In the genomic region with DNA sequence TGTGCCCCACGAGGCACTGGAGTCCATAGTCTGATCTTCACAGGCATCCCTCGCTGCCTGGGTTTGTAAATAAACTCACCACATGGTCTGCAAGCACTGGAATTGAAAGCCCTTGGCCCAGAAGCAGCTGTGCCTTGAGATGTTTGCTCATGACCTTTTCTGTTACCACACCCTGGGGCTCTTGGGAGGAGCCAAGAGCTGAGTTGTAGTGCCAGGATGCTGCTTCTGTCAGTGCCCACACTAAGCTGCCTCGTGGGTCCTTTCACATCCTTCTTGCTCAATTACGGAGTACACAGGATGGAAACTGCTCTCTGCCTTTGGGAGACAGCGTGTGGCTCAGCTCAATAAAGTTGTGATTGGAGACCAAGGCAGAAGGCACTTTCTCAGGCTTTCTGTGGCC, we compare ENCODE assay signal across 12 mouse cellular contexts. TPM values are rescaled to one million over a fixed set of nuclear protein-coding genes. Genes with fewer than 3 reads are reported as not detected.
DNase-seq lines count a peak whose midpoint lies in the region; ATAC-seq and TF ChIP-seq lines count a peak whose summit lies in the region.
"Had no signal": no experiment of that assay in that cellular context is flagged by ENCODE, and none has a peak within 500 bp of the region (broad histone marks: within the 10 kb centered on the region; RNA-seq: fewer than 3 reads in every experiment).

No protein-coding gene starts in this region.

- no peaks in the 10 kb centered on the region for H3K27me3 ChIP-seq in liver, postnatal 0 days (ENCODE audit: insufficient read depth, low read length)
- H3K27me3 ChIP-seq in liver, embryonic 11.5 days (replicated peaks; ENCODE audit: control insufficient read depth, insufficient read depth, low read length) = no peaks in the 10 kb centered on the region
- peaks cover 21% of the 10 kb centered on the region for H3K27me3 ChIP-seq in limb, embryonic 10.5 days (ENCODE audit: low read depth, poor library complexity, severe bottlenecking)

- intact Hi-C loops in heart, postnatal 36 days (cut with DNase I) = no loop called here

- 0 out of 2 replicates have a peak, but pooled peaks cover 3% of the 10 kb centered on the region for H3K36me3 ChIP-seq in liver, postnatal 0 days (replicated peaks; ENCODE audit: insufficient read depth, low read length)
- no peaks in the 10 kb centered on the region for H3K36me3 ChIP-seq in liver, embryonic 11.5 days (ENCODE audit: control insufficient read depth, insufficient read depth, low read length)
- no peaks in the 10 kb centered on the region for H3K36me3 ChIP-seq in limb, embryonic 10.5 days
- H3K36me3 ChIP-seq: heart, embryonic 12.5 days; liver, embryonic 12.5 days had no signal

- no peak overlapping the region for H3K9ac ChIP-seq in liver, postnatal 0 days (replicated peaks)
- H3K9ac ChIP-seq in liver, embryonic 11.5 days (ENCODE audit: low read depth, low read length) = no peak overlapping the region
- H3K9ac ChIP-seq: heart, embryonic 12.5 days; liver, embryonic 12.5 days had no signal

- ATAC-seq in liver, postnatal 0 days = peak; percentile 10; the same call in 1 of the 2 replicates
- ATAC-seq in liver, embryonic 11.5 days (replicated peaks; ENCODE audit: low FRiP score) = no peak
- ATAC-seq in activated CD4-positive, CD25-positive, alpha-beta regulatory T cell, adult 4 months = peak; percentile 80
- ATAC-seq: forebrain, embryonic 16.5 days; liver, embryonic 12.5 days had no signal

- 63% methylated on average over 5 of the region's 5 CpGs for WGBS in liver, postnatal 0 days (ENCODE audit: insufficient replicate concordance)
- 74% methylated on average over 5 of the region's 5 CpGs for WGBS in liver, embryonic 11.5 days
- 82% methylated on average over 5 of the region's 5 CpGs for WGBS in limb, embryonic 10.5 days

- H3K4me1 ChIP-seq in liver, postnatal 0 days (ENCODE audit: insufficient read depth) = peaks cover 23% of the 10 kb centered on the region
- H3K4me1 ChIP-seq in liver, embryonic 11.5 days (replicated peaks; ENCODE audit: control insufficient read depth, insufficient read depth, low read length) = peaks cover 10% of the 10 kb centered on the region
- peaks cover 14% of the 10 kb centered on the region for H3K4me1 ChIP-seq in limb, embryonic 10.5 days

- no peak overlapping the region for H3K4me2 ChIP-seq in liver, postnatal 0 days (ENCODE audit: low read depth, low read length)
- H3K4me2 ChIP-seq in liver, embryonic 11.5 days = no peak overlapping the region
- H3K4me2 ChIP-seq: heart, embryonic 12.5 days; liver, embryonic 12.5 days had no signal

- no peaks in the 10 kb centered on the region for H3K9me3 ChIP-seq in liver, postnatal 0 days (ENCODE audit: low read length)
- no peaks in the 10 kb centered on the region for H3K9me3 ChIP-seq in liver, embryonic 11.5 days (ENCODE audit: control insufficient read depth, low read length)
- no peaks in the 10 kb centered on the region for H3K9me3 ChIP-seq in limb, embryonic 10.5 days (replicated peaks)
- H3K9me3 ChIP-seq: heart, embryonic 12.5 days; liver, embryonic 12.5 days had no signal

- DNase-seq in liver, postnatal 0 days = no peak
- no peak for DNase-seq in liver, embryonic 11.5 days (ENCODE audit: low spot score)
- DNase-seq in lung, postnatal 36 days = peak; percentile 86
- DNase-seq in thymus, postnatal 0 days (ENCODE audit: low spot score) = peak; percentile 70
- no peak for DNase-seq in limb, embryonic 10.5 days (ENCODE audit: low spot score)
- no peak for DNase-seq in frontal cortex, postnatal 36 days (ENCODE audit: low spot score in 2 of 2)
- no peak for DNase-seq in heart, postnatal 36 days
- DNase-seq: right cerebral cortex, postnatal 4 days had no signal

- no peak overlapping the region for H3K4me3 ChIP-seq in liver, postnatal 0 days (ENCODE audit: low read depth, low read length)
- H3K4me3 ChIP-seq in liver, embryonic 11.5 days (ENCODE audit: low read depth, low read length) = no peak overlapping the region
- no peak overlapping the region for H3K4me3 ChIP-seq in limb, embryonic 10.5 days
- H3K4me3 ChIP-seq: heart, embryonic 12.5 days; liver, embryonic 12.5 days had no signal

- TF ChIP-seq CTCF in liver, postnatal 0 days (IDR thresholded peaks at IDR 0.05; ENCODE audit: low read depth) = no peak

- no peak for TF ChIP-seq EP300 in liver, postnatal 0 days (IDR thresholded peaks at IDR 0.05; ENCODE audit: low read depth)

- peak overlapping the region; percentile 31; the same call in 1 of the 2 replicates for H3K27ac ChIP-seq in liver, postnatal 0 days (ENCODE audit: low read depth)
- H3K27ac ChIP-seq in liver, embryonic 11.5 days (ENCODE audit: low read depth, low read length) = no peak overlapping the region
- H3K27ac ChIP-seq in limb, embryonic 10.5 days = no peak overlapping the region
- H3K27ac ChIP-seq: liver, embryonic 12.5 days had no signal

RNA-seq across cellular contexts. Expression of a gene that starts 3.6 kb away (rescaled TPM):
- polyA plus RNA-seq in liver, postnatal 0 days (2015; fragmentation: Nextera tagmentation; extraction: Ambion mirVana) = 7.6 and 7.7 TPM in 2 replicates
- 5.2 and 6.1 TPM in 2 replicates for polyA plus RNA-seq in liver, embryonic 11.5 days (2014; fragmentation: Nextera tagmentation; extraction: Ambion mirVana)
- polyA plus RNA-seq in activated CD4-positive, CD25-positive, alpha-beta regulatory T cell, adult 4 months (2017; shearing (Covaris generic)) = 100 to 1,000 TPM; 153 to 177 TPM
- 60.8 and 65.8 TPM in 2 replicates for polyA plus RNA-seq in thymus, postnatal 0 days (2015; fragmentation: Nextera tagmentation; extraction: Ambion mirVana)
- polyA plus RNA-seq in limb, embryonic 10.5 days (2016; fragmentation: Nextera tagmentation; extraction: Ambion mirVana) = 0.90 and 2.2 TPM in 2 replicates
- under 1 TPM; 0.39 to 0.49 TPM for total RNA-seq in heart, postnatal 36 days (2021)

Comparison
In these comparisons a context has a peak if more than half of its experiments do, and no peak if none do; other contexts are left out.
1. DNase-seq: peak in lung, postnatal 36 days (single experiment) and thymus, postnatal 0 days (single experiment); none in liver, postnatal 0 days (single experiment), liver, embryonic 11.5 days (single experiment), limb, embryonic 10.5 days (single experiment), frontal cortex, postnatal 36 days (0 of 2) and heart, postnatal 36 days (0 of 2).